ENCODE assay signal across 8 mouse cellular contexts in genomic region chr17:24548435-24548834, GRCm38 (mm10). TPM values are rescaled to one million over a fixed set of nuclear protein-coding genes. Genes with fewer than 3 reads are reported as not detected.
DNase-seq lines count a peak whose midpoint lies in the region; ATAC-seq lines count a peak whose summit lies in the region.

No protein-coding gene starts in this region.

- H3K4me3 ChIP-seq in hindbrain, embryonic 15.5 days: peak overlapping the region; percentile 56
- H3K4me3 ChIP-seq in liver, embryonic 16.5 days (ENCODE audit: low read depth, low read length): peak overlapping the region; percentile 80

- H3K27me3 ChIP-seq in hindbrain, embryonic 15.5 days: peaks cover 4% of the 10 kb centered on the region
- H3K27me3 ChIP-seq in liver, embryonic 16.5 days (ENCODE audit: control insufficient read depth, insufficient read depth, low read depth, low read length): no peaks in the 10 kb centered on the region

- no peak for ATAC-seq in hindbrain, embryonic 15.5 days (ENCODE audit: low FRiP score, low read depth)
- no peak for ATAC-seq in liver, embryonic 16.5 days (ENCODE audit: low read depth)

- peak; percentile 55 to 62 for DNase-seq in heart, adult 18-20 months
- no peak for DNase-seq in heart, postnatal 36 days
- DNase-seq in brain, adult 2 months (ENCODE audit: low read depth, low spot score): peak; percentile 70
- DNase-seq in thymus, postnatal 0 days (ENCODE audit: low spot score): peak; percentile 51
- no peak for DNase-seq in left cerebral cortex, adult 11 months (ENCODE audit: low spot score)
- DNase-seq in left cerebral cortex, adult 18-20 months (ENCODE audit: low spot score in 2 of 2): no peak

- H3K4me2 ChIP-seq in hindbrain, embryonic 15.5 days: peak overlapping the region; percentile 73
- peak overlapping the region; percentile 100 for H3K4me2 ChIP-seq in liver, embryonic 16.5 days (ENCODE audit: low read depth, low read length)

- H3K9me3 ChIP-seq in hindbrain, embryonic 15.5 days: no peaks in the 10 kb centered on the region
- H3K9me3 ChIP-seq in liver, embryonic 16.5 days (replicated peaks; ENCODE audit: control insufficient read depth, low read length): no peaks in the 10 kb centered on the region

- intact Hi-C loops in heart, postnatal 36 days (cut with DNase I): no loop called here

- 33% methylated on average over 9 of the region's 9 CpGs for WGBS in hindbrain, embryonic 15.5 days
- WGBS in liver, embryonic 16.5 days (ENCODE audit: insufficient replicate concordance): 11% methylated on average over 9 of the region's 9 CpGs

- peaks cover 39% of the 10 kb centered on the region for H3K4me1 ChIP-seq in hindbrain, embryonic 15.5 days (replicated peaks)
- peaks cover 24% of the 10 kb centered on the region for H3K4me1 ChIP-seq in liver, embryonic 16.5 days (ENCODE audit: control insufficient read depth, low read depth, low read length)

- H3K27ac ChIP-seq in hindbrain, embryonic 15.5 days (replicated peaks): 0 out of 2 replicates have a peak overlapping the region, but pooled peaks have one; percentile 37
- peak overlapping the region; percentile 88 for H3K27ac ChIP-seq in liver, embryonic 16.5 days (ENCODE audit: low read length)

- no peak overlapping the region for H3K9ac ChIP-seq in hindbrain, embryonic 15.5 days
- peak overlapping the region; percentile 70 for H3K9ac ChIP-seq in liver, embryonic 16.5 days (ENCODE audit: low read depth, low read length)

- no peaks in the 10 kb centered on the region for H3K36me3 ChIP-seq in hindbrain, embryonic 15.5 days
- no peaks in the 10 kb centered on the region for H3K36me3 ChIP-seq in liver, embryonic 16.5 days (ENCODE audit: control insufficient read depth, insufficient read depth)

RNA-seq across cellular contexts. Expression of gene Pkd1, which starts 1.2 kb away (rescaled TPM):
- total RNA-seq in heart, adult 18-20 months (2021): 10 to 100 TPM; 34.1 to 34.5 TPM
- total RNA-seq in heart, postnatal 36 days (2021): 10 to 100 TPM; 45.4 to 45.6 TPM
- 22.6 and 30.3 TPM in 2 replicates for polyA plus RNA-seq in hindbrain, embryonic 15.5 days (2015; fragmentation: Nextera tagmentation; extraction: Ambion mirVana)
- polyA plus RNA-seq in liver, embryonic 16.5 days (2015; fragmentation: Nextera tagmentation; extraction: Ambion mirVana): 2.7 and 4.0 TPM in 2 replicates
- polyA plus RNA-seq in thymus, postnatal 0 days (2015; fragmentation: Nextera tagmentation; extraction: Ambion mirVana): 4.6 and 6.4 TPM in 2 replicates
- 10 to 100 TPM; 67.5 to 71.2 TPM for total RNA-seq in left cerebral cortex, adult 18-20 months (2021)

RNA-seq across cellular contexts. Expression of gene Rab26, which starts 14.4 kb away (rescaled TPM):
- not detected for total RNA-seq in heart, adult 18-20 months (2021)
- not detected for total RNA-seq in heart, postnatal 36 days (2021)
- polyA plus RNA-seq in hindbrain, embryonic 15.5 days (2015; fragmentation: Nextera tagmentation; extraction: Ambion mirVana): 6.3 and 8.2 TPM in 2 replicates
- 0.46 and 0.87 TPM in 2 replicates for polyA plus RNA-seq in liver, embryonic 16.5 days (2015; fragmentation: Nextera tagmentation; extraction: Ambion mirVana)
- 1.5 and 2.4 TPM in 2 replicates for polyA plus RNA-seq in thymus, postnatal 0 days (2015; fragmentation: Nextera tagmentation; extraction: Ambion mirVana)
- 10 to 100 TPM; 45.8 to 50.0 TPM for total RNA-seq in left cerebral cortex, adult 18-20 months (2021)

RNA-seq across cellular contexts. Expression of gene Traf7, which starts 20.7 kb away (rescaled TPM):
- total RNA-seq in heart, adult 18-20 months (2021): 10 to 100 TPM; 35.8 to 38.5 TPM
- total RNA-seq in heart, postnatal 36 days (2021): 10 to 100 TPM; 45.7 to 51.6 TPM
- 88.7 and 91.0 TPM in 2 replicates for polyA plus RNA-seq in hindbrain, embryonic 15.5 days (2015; fragmentation: Nextera tagmentation; extraction: Ambion mirVana)
- 28.5 and 29.6 TPM in 2 replicates for polyA plus RNA-seq in liver, embryonic 16.5 days (2015; fragmentation: Nextera tagmentation; extraction: Ambion mirVana)
- polyA plus RNA-seq in thymus, postnatal 0 days (2015; fragmentation: Nextera tagmentation; extraction: Ambion mirVana): 59.9 and 64.3 TPM in 2 replicates
- total RNA-seq in left cerebral cortex, adult 18-20 months (2021): 10 to 100 TPM; 64.2 to 83.9 TPM

Comparison
In these comparisons a context has a peak if more than half of its experiments do, and no peak if none do; other contexts are left out.
1. DNase-seq: peak in heart, adult 18-20 months (2 of 2), brain, adult 2 months (single experiment) and thymus, postnatal 0 days (single experiment); none in heart, postnatal 36 days (0 of 2), left cerebral cortex, adult 11 months (single experiment) and left cerebral cortex, adult 18-20 months (0 of 2).
2. RNA of gene Rab26, which starts 14.4 kb away (total RNA-seq): 45.8 to 50.0 TPM in left cerebral cortex, adult 18-20 months; not detected in heart, adult 18-20 months and not detected in heart, postnatal 36 days; every median in the first group is over 10 times any median in the second.